Mouse (Mus musculus): ENCODE data around the gene Cpne7. TPM values are rescaled to one million over a fixed set of nuclear protein-coding genes. Genes with fewer than 3 reads are reported as not detected.

Cpne7 gene
- polyA plus RNA-seq, 1 experiment from 2014 or later, result 0.14 TPM

DNA sequence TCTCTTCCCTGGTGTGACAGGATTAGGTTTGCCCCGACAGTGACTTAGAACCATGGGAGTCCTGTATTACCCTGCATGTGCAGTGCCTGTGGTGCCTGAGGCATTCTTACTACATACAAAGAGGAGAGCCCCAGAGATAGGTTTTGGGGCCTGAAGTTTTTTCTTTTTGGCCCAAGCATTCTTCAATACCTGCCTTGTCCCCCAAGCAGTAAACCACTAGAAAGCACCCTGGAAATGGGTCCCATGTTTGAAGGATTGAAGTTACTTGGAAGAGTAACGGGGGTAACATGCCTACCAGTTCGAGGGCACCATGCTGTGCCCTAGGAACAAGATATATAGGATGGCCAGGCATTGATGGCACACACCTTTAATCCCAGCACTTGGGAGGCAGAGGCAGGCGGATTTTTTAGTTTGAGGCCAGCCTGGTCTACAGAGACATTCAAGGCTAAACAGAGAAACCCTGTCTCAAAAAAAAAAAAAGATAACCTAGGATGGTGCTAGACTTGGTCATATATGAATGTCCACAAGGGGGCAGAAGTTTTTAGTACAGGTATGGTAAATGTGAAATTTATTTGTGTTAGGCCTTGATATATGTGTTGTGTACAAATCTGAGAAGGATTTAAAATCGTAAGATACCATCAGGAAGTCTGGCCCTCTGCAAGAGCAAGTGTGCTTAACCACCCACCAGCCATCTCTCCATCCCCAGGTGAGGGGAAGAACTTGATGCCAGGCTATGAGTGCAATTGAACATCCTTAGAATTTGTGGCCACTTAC is 11.4 kb upstream of the Cpne7 start:
- Histone ChIP-seq H3K9me3 (ENCODE audit: control insufficient read depth, low read length) (no peaks in the 10 kb centered on the region), H3K4me3 (ENCODE audit: control insufficient read depth in 1 of 2, insufficient read depth in 1 of 2, low read depth in 1 of 2, low read length in 2 of 2) (no peak overlapping the region), H3K36me3 (ENCODE audit: control insufficient read depth, insufficient read depth, low read length) (peaks cover 27% of the 10 kb centered on the region), H3K4me2 (ENCODE audit: low read length) (no peak overlapping the region), H3K27me3 (ENCODE audit: control insufficient read depth, insufficient read depth, low read length) (no peaks in the 10 kb centered on the region), H3K4me1 (ENCODE audit: control insufficient read depth in 2 of 2, insufficient read depth in 2 of 2, low read length in 2 of 2) (peaks cover 5 to 13% of the 10 kb centered on the region in 2 experiments), H3K27ac (replicated peaks in 1 of 2; ENCODE audit: control insufficient read depth in 1 of 2, insufficient read depth in 1 of 2, low read depth in 2 of 2, low read length in 2 of 2) (no peak overlapping the region), H3K9ac (ENCODE audit: low read length) (no peak overlapping the region)
- 61% methylated on average over 5 of the region's 5 CpGs for WGBS
- ATAC-seq (ENCODE audit: insufficient number of reproducible peaks, insufficient read depth, low FRiP score, low read depth), result no peak

DNA sequence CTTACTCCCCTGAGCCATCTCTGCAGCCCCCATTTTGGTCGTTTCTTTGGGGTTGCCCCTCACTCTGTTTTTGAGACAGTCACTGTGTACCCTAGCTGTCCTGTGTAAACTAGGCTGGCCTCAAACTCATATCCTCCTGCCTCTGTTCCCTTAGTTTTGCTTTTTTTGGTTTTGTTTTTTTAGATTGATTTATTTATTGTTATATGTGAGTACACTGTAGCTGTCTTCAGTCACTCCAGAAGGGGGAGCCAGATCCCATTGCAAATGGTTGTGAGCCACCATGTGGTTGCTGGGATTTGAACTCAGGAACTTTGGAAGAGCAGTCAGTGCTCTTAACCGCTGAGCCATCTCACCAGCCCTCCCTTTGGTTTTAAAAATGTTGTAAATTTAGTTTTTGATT is 10.6 kb upstream of the Cpne7 start:
- no peak overlapping the region for H3K4me3 ChIP-seq (ENCODE audit: control insufficient read depth in 1 of 2, insufficient read depth in 1 of 2, low read depth in 1 of 2, low read length in 2 of 2)
- no peak overlapping the region for H3K4me2 ChIP-seq (ENCODE audit: low read length)
- WGBS, result 52% methylated on average over 2 of the region's 2 CpGs
- peaks cover 27% of the 10 kb centered on the region for H3K36me3 ChIP-seq (ENCODE audit: control insufficient read depth, insufficient read depth, low read length)
- H3K4me1 ChIP-seq (ENCODE audit: control insufficient read depth in 2 of 2, insufficient read depth in 2 of 2, low read length in 2 of 2), result peaks cover 5 to 12% of the 10 kb centered on the region in 2 experiments
- no peak overlapping the region for H3K9ac ChIP-seq (ENCODE audit: low read length)
- H3K27ac ChIP-seq (replicated peaks in 1 of 2; ENCODE audit: control insufficient read depth in 1 of 2, insufficient read depth in 1 of 2, low read depth in 2 of 2, low read length in 2 of 2), result no peak overlapping the region
- no peaks in the 10 kb centered on the region for H3K27me3 ChIP-seq (ENCODE audit: control insufficient read depth, insufficient read depth, low read length)
- no peaks in the 10 kb centered on the region for H3K9me3 ChIP-seq (ENCODE audit: control insufficient read depth, low read length)
- no peak for ATAC-seq (ENCODE audit: insufficient number of reproducible peaks, insufficient read depth, low FRiP score, low read depth)

GRCm38 (mm10) chr8:123108010-123108409 is 9.2 kb upstream of the Cpne7 start:
- 66% methylated on average over 1 of the region's 1 CpGs for WGBS
- Histone ChIP-seq H3K9ac (ENCODE audit: low read length) (no peak overlapping the region), H3K4me2 (ENCODE audit: low read length) (no peak overlapping the region), H3K27ac (replicated peaks in 1 of 2; ENCODE audit: control insufficient read depth in 1 of 2, insufficient read depth in 1 of 2, low read depth in 2 of 2, low read length in 2 of 2) (no peak overlapping the region), H3K4me1 (ENCODE audit: control insufficient read depth in 2 of 2, insufficient read depth in 2 of 2, low read length in 2 of 2) (peaks cover 5 to 9% of the 10 kb centered on the region in 2 experiments), H3K4me3 (ENCODE audit: control insufficient read depth in 1 of 2, insufficient read depth in 1 of 2, low read depth in 1 of 2, low read length in 2 of 2) (no peak overlapping the region), H3K9me3 (ENCODE audit: control insufficient read depth, low read length) (no peaks in the 10 kb centered on the region), H3K27me3 (ENCODE audit: control insufficient read depth, insufficient read depth, low read length) (no peaks in the 10 kb centered on the region), H3K36me3 (ENCODE audit: control insufficient read depth, insufficient read depth, low read length) (peaks cover 27% of the 10 kb centered on the region)
- no peak for ATAC-seq (ENCODE audit: insufficient number of reproducible peaks, insufficient read depth, low FRiP score, low read depth)

DNA sequence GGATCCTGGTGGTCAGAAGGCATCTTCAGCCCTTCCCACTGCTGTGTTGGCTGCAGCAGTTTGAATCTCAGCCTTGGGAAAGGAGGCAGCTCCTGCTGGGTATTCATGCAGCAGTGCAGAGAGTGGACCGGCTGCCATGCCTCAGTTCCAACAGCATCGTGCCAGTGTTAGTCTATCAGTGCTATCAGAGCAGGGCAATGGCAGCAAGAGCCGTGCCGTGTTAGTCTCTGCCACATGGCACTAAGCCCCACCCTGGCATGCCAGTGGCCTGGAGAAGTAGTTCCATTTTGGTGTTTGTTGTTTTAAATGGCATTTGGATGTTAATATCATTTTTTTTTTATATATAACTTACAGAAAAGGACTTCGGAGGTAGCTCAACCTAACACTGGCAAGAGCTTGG is 8.2 kb upstream of the Cpne7 start:
- H3K4me2 ChIP-seq (ENCODE audit: low read length), result no peak overlapping the region

GRCm38 (mm10) chr8:123110649-123111048 is 6.5 kb upstream of the Cpne7 start:
- Histone ChIP-seq H3K4me2 (ENCODE audit: low read length) (no peak overlapping the region), H3K9me3 (ENCODE audit: control insufficient read depth, low read length) (no peaks in the 10 kb centered on the region), H3K4me3 (ENCODE audit: control insufficient read depth in 1 of 2, insufficient read depth in 1 of 2, low read depth in 1 of 2, low read length in 2 of 2) (no peak overlapping the region), H3K27me3 (ENCODE audit: control insufficient read depth, insufficient read depth, low read length) (peaks cover 4% of the 10 kb centered on the region), H3K4me1 (ENCODE audit: control insufficient read depth in 2 of 2, insufficient read depth in 2 of 2, low read length in 2 of 2) (no peaks in the 10 kb centered on the region), H3K9ac (ENCODE audit: low read length) (no peak overlapping the region), H3K27ac (replicated peaks in 1 of 2; ENCODE audit: control insufficient read depth in 1 of 2, insufficient read depth in 1 of 2, low read depth in 2 of 2, low read length in 2 of 2) (no peak overlapping the region), H3K36me3 (ENCODE audit: control insufficient read depth, insufficient read depth, low read length) (peaks cover 2% of the 10 kb centered on the region)
- 0 out of 2 replicates have a peak, but pooled peaks have one; percentile 10 for ATAC-seq (ENCODE audit: insufficient number of reproducible peaks, insufficient read depth, low FRiP score, low read depth)
- 12% methylated on average over 4 of the region's 4 CpGs for WGBS

More for the DNA sequence above, 8.2 kb upstream of the Cpne7 start:
- H3K27me3 ChIP-seq (ENCODE audit: control insufficient read depth, insufficient read depth, low read length), result no peaks in the 10 kb centered on the region
- no peak for ATAC-seq (ENCODE audit: insufficient number of reproducible peaks, insufficient read depth, low FRiP score, low read depth)
- no peak overlapping the region for H3K4me3 ChIP-seq (ENCODE audit: control insufficient read depth in 1 of 2, insufficient read depth in 1 of 2, low read depth in 1 of 2, low read length in 2 of 2)
- peaks cover 19% of the 10 kb centered on the region for H3K36me3 ChIP-seq (ENCODE audit: control insufficient read depth, insufficient read depth, low read length)
- 78% methylated on average over 5 of the region's 5 CpGs for WGBS
- no peak overlapping the region for H3K27ac ChIP-seq (replicated peaks in 1 of 2; ENCODE audit: control insufficient read depth in 1 of 2, insufficient read depth in 1 of 2, low read depth in 2 of 2, low read length in 2 of 2)
- H3K9ac ChIP-seq (ENCODE audit: low read length), result no peak overlapping the region
- H3K9me3 ChIP-seq (ENCODE audit: control insufficient read depth, low read length), result no peaks in the 10 kb centered on the region
- peaks cover 0 to 1% of the 10 kb centered on the region in 2 experiments; a peak in 1 of 4 replicates for H3K4me1 ChIP-seq (ENCODE audit: control insufficient read depth in 2 of 2, insufficient read depth in 2 of 2, low read length in 2 of 2)

DNA sequence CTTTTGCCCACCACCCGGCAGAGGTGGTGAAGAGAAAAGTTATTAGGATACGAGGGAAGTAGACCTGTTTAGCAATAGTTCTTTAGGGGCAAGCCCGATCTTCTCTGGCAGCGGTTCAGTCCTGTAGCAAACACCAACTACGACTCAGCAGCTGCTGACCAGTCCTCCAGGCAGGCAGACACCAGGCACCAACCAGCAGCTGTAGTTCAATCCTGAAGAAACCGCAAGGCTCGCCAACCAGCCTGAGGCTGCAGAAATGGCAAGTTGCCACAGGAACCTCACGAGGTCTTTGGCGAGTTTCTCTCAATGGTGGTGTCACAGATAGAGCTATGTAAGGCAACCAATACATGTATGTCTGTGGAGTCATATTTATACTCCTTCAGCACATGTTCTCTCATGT is 4.3 kb upstream of the Cpne7 start:
- Histone ChIP-seq H3K27me3 (ENCODE audit: control insufficient read depth, insufficient read depth, low read length) (peaks cover 27% of the 10 kb centered on the region), H3K27ac (replicated peaks in 1 of 2; ENCODE audit: control insufficient read depth in 1 of 2, insufficient read depth in 1 of 2, low read depth in 2 of 2, low read length in 2 of 2) (no peak overlapping the region), H3K9me3 (ENCODE audit: control insufficient read depth, low read length) (no peaks in the 10 kb centered on the region), H3K4me2 (ENCODE audit: low read length) (no peak overlapping the region), H3K4me1 (ENCODE audit: control insufficient read depth in 2 of 2, insufficient read depth in 2 of 2, low read length in 2 of 2) (peaks cover 5 to 13% of the 10 kb centered on the region in 2 experiments; a peak in 3 of 4 replicates), H3K9ac (ENCODE audit: low read length) (no peak overlapping the region), H3K4me3 (ENCODE audit: control insufficient read depth in 1 of 2, insufficient read depth in 1 of 2, low read depth in 1 of 2, low read length in 2 of 2) (no peak overlapping the region), H3K36me3 (ENCODE audit: control insufficient read depth, insufficient read depth, low read length) (no peaks in the 10 kb centered on the region)
- 76% methylated on average over 9 of the region's 9 CpGs for WGBS
- no peak for ATAC-seq (ENCODE audit: insufficient number of reproducible peaks, insufficient read depth, low FRiP score, low read depth)

DNA sequence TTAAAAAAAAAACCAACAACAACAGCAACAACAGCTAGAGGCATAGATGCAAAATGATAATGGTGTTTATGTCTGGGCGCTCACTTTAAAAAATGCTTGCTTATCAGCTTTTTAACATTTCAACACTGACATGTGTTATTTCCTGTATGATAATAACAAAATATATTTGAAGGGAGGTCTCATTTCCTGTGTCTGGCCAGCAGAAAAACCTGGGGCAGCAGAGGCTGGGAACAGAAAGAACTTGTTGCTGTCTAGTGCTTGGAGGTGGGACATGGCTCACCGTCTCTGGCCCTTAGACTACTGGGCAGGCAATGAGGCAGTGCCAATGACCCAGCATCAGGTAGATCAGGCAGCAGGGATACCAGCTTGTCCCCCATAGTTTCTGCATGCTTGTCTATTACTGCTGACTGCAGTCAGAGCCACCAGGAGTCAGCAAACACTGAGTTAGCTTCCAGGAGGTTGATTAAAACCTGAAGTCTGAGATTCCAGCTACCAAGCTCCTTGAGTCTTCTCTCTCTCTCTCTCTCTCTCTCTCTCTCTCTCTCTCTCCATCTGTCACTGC is 3.2 kb upstream of the Cpne7 start:
- ATAC-seq (ENCODE audit: insufficient number of reproducible peaks, insufficient read depth, low FRiP score, low read depth), result no peak
- no peak overlapping the region for H3K4me2 ChIP-seq (ENCODE audit: low read length)
- H3K27me3 ChIP-seq (ENCODE audit: control insufficient read depth, insufficient read depth, low read length), result peaks cover 37% of the 10 kb centered on the region
- H3K9me3 ChIP-seq (ENCODE audit: control insufficient read depth, low read length), result no peaks in the 10 kb centered on the region
- peaks cover 7 to 17% of the 10 kb centered on the region in 2 experiments; a peak in 3 of 4 replicates for H3K4me1 ChIP-seq (ENCODE audit: control insufficient read depth in 2 of 2, insufficient read depth in 2 of 2, low read length in 2 of 2)
- H3K4me3 ChIP-seq (ENCODE audit: control insufficient read depth in 1 of 2, insufficient read depth in 1 of 2, low read depth in 1 of 2, low read length in 2 of 2), result no peak overlapping the region
- WGBS, result 53% methylated on average over 2 of the region's 2 CpGs
- H3K9ac ChIP-seq (ENCODE audit: low read length), result no peak overlapping the region
- H3K36me3 ChIP-seq (ENCODE audit: control insufficient read depth, insufficient read depth, low read length), result no peaks in the 10 kb centered on the region
- H3K27ac ChIP-seq (replicated peaks in 1 of 2; ENCODE audit: control insufficient read depth in 1 of 2, insufficient read depth in 1 of 2, low read depth in 2 of 2, low read length in 2 of 2), result no peak overlapping the region

Data from heart, embryonic 14.5 days (tissue).